Mouse (Mus musculus) megakaryocyte, adult 5-6 weeks (primary cell): ENCODE measurements around the gene Efna2. TPM values are rescaled to one million over a fixed set of nuclear protein-coding genes. Genes with fewer than 3 reads are reported as not detected.
A peak's percentile ranks its signal among the peaks of the same experiment; 100 is the strongest.
"Not testable (repeated sequence)": the region's sequence is repeated elsewhere in the genome, so short reads cannot be mapped to it uniquely, and the experiment has no call there.

Experiments used
- ATAC-seq: 2 replicates; pipeline ENCODE4 v1.8.0; 2016; ENCODE audit warnings: mild to moderate bottlenecking, inconsistent platforms; ENCODE audit not compliant: poor library complexity, severe bottlenecking
- total RNA-seq, 2 experiments: library from RNA; stranded (forward) in 1 of 2; stranded (reverse) in 1 of 2; fragments of 153-499, 151-499 nt in 1 of 2; fragments of 221-1000, 200-1000 nt in 1 of 2; gene quantifications; 2 replicates each; pipeline versions ENCODE4 v1.2.3 to v1.2.4; 2015 to 2017

Efna2 gene
- total RNA-seq, 2 experiments from 2014 or later = 0.49 TPM; not detected in 1

GRCm38 (mm10) chr10:80154384-80154783, 24.9 kb upstream of the Efna2 start:
- no peak for ATAC-seq

- no peak for ATAC-seq
Measured at GRCm38 (mm10) chr10:80155277-80155676, 24.0 kb upstream of the Efna2 start.

GRCm38 (mm10) chr10:80156002-80156751, 23.1 kb upstream of the Efna2 start:
- ATAC-seq = no peak

DNA sequence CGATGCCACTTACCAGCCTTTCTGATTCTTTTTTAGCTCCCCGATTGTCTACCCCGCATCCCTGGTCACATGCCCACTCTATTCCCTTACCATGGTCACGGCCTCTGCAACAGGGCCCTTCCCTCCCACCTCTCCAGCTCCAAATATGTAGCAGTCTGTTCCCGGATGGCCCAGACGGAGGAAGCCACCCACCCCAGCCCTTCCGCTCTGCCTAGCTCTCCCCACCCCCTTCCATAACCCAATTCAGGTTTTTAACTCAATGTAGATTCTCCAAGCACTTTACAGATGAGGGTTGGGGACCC, 22.6 kb upstream of the Efna2 start:
- no peak for ATAC-seq

GRCm38 (mm10) chr10:80157141-80157929, 21.9 kb upstream of the Efna2 start:
- no peak for ATAC-seq

- ATAC-seq = peak; percentile 50
Measured at GRCm38 (mm10) chr10:80158307-80158986, 20.8 kb upstream of the Efna2 start.

DNA sequence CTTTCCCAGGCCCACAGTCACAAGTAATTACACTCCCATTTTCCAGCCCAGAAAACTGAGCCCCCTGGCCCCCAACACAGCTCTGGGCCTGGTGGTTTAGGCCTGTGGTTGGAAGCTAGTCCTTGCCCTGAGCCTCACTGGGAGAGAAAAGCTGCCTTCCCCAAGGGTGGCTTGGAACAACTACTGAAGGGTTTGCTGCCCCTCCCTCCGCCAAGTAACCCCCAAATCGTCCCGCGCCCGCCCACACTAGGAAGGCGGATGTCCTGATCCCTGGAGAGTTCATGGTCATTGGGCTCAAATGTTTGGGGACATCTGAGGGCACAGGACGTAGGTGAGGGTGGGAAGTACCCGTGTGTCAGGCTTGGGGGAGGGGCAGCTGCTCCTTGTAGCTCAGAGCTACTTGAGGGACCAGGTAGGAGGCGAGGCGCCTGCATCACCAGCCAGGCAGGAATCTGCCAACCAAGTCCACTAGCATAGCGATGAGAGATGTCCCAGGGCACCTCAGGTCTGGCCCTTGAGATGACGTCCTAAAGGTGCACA, 20.2 kb upstream of the Efna2 start:
- ATAC-seq = peak; percentile 8

DNA sequence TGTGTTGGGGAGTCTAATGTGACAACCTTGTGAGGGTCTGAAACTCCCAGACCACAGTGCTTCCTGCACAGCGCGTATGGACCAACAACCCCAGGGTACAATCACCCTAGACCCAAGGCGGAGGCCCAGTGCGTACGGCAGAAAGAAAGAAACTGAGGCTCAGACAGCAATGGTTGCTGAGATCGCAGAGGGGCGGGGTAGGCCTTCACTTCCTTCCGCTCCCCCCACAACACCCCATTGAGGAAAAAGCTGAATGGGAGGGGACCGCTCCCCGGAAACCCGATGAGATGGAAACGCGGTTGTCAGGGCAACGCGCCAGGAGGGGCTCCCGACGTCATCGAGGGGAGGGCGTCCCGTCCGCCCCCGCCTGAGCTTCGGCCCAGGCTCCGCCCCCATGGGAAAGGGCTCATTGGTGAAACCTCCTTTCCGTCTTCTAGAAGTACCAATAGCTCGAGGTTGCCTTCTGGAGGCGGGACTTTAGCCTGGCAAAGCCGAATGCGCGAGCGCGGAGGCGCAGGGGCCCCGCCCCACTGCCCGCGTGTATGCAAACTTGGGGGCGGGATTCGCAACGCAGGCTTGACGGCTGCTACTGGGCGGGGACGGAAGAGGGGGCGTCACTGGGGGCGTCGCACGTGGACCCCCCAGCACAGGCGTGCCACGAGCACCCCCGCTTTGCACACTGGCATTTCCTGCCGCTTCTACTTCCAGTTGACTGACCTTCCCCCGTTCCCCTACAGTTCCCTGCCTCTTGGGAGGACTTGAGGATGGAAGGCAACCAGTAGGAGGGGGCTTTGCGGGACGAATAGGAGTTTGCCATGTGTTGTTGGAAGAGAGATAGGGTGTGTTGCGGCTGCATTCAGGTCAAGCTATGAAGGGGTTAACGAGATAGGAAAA, 19.5 kb upstream of the Efna2 start:
- peak; percentile 79 for ATAC-seq

DNA sequence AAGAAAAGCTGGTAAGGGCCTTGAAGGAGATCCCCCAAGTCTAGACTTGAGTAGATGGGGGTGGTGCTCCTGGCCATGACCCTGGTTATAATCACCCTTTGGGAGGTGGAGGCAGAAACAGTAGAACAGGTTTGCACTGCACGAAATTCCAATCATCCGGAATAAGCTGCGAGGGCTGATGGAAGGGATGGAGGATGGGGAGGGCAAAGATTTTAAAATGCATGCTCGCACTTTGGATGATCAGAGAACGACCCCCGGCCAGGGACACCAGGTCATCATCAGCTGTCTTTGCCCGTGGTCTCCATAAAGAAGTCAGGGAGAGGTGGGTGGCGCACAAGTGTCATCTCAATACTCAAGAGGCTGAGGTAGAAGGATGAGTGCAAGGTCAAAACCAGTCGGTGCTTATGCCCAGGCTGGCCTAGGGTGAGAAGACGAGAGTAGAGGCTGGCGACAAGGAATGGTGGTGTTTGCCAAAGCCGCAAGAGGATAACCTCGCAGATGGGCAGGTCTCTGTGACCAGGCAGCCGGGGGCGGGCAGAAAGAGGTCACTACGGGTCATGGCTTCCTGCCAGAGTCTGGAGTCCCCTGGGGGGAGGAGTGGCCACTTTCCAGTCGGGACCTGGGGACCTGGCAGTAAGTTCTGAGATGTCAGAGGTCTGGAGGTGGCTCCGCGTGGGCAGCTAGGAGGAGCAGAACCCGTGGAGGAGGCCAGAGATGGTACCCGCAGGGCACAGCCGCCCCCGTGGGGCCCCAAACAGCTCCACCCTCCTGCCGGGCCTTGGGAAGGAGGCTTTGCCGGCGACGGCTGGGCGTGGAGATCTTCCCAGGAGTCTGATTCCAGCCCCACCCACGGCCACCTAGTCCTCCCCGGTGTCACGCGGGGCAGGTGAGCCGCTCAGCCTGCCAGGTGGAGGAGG, 18.6 kb upstream of the Efna2 start:
- no peak for ATAC-seq

- ATAC-seq = no peak
Measured at GRCm38 (mm10) chr10:80161522-80162242, 17.6 kb upstream of the Efna2 start.

- ATAC-seq = no peak
Measured at GRCm38 (mm10) chr10:80162243-80162608, 17.1 kb upstream of the Efna2 start.

- ATAC-seq = no peak
Measured at GRCm38 (mm10) chr10:80162716-80163299, 16.5 kb upstream of the Efna2 start.

DNA sequence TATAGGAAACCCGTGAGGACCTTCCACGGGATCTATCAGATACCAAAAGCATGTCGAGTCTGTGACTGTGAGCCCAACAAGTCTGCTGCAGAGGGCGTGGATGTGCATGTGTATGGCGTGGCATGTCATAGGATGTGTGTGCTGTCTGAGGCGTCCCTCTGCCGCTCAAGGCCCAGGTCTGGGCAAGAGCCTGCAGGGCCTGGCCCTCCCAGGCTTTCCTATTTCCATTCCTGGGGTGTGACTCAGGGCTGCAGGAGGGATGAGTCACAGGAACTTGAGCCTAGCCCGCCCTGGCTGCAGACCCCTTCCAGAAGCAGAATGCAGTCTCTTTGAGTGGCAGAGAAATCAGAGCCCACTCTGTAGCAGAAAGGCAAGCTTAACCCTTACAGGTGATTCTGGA, 15.6 kb upstream of the Efna2 start:
- ATAC-seq = no peak

- 0 out of 2 replicates have a peak, but pooled peaks have one; percentile 0 for ATAC-seq
Measured at GRCm38 (mm10) chr10:80164161-80164997, 14.9 kb upstream of the Efna2 start.

DNA sequence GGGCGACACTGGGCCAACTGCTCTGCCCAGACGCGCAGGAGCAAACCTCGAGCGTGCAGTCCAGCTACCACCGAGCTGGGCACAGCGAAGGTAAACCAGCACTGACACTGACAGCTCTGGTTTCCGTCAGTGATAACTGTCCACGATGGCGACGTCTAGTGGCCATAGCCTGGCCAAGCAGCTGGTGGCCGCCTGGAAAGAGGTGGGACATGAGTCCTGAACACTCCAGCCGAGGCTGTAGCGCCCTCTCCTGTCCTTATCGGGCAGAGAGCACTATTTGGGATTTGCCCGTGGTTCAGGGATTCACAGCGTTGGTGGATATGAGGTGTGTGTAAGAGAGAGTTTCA, 14.3 kb upstream of the Efna2 start:
- ATAC-seq = peak; percentile 65

GRCm38 (mm10) chr10:80165392-80166128, 13.7 kb upstream of the Efna2 start, which contains the start of gene Cirbp:
TSS of gene Cirbp (plus strand) at chr10:80165985.
- no peak for ATAC-seq

DNA sequence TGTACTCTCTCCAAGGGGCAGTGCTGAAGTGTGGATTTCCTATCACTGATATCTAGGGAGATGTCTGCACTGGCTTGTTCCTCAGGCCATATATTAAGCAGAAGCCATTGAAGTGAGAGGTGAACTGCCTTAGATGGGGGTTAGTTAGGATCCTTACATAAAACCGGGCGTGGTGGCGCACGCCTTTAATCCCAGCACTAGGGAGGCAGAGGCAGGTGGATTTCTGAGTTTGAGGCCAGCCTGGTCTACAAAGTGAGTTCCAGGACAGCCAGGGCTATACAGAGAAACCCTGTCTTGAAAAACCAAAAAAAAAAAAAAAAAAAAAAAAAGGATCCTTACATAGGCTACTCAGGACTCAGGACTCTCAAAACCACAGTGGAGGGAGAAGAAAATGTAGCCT, 13.1 kb upstream of the Efna2 start:
- ATAC-seq = not testable (repeated sequence)
